Mouse (Mus musculus) C2C12 (cell line): ENCODE results near the gene Gng13.
A peak's percentile ranks its signal among the peaks of the same experiment; 100 is the strongest.

Experiments used
- CTCF ChIP-seq: IDR thresholded peaks from one replicate; pipeline ENCODE4 v1.5.1; 2011; ENCODE audit not compliant: control insufficient read depth, insufficient read depth, insufficient read length
- MAX ChIP-seq: IDR thresholded peaks from one replicate; pipeline ENCODE4 v1.6.1; 2011; ENCODE audit warnings: mild to moderate bottlenecking, control low read depth
- USF1 ChIP-seq: IDR thresholded peaks from one replicate; pipeline ENCODE4 v1.6.1; 2011; ENCODE audit warnings: low read depth, mild to moderate bottlenecking, control low read depth, moderate library complexity

GRCm38 (mm10) chr17:25757691-25758090 is 40.7 kb downstream of the Gng13 start:
- TF ChIP-seq CTCF (no peak), MAX (peak; percentile 19), USF1 (no peak)
